Mouse (Mus musculus): Measurements from ENCODE around the gene Ccnl2.

DNA sequence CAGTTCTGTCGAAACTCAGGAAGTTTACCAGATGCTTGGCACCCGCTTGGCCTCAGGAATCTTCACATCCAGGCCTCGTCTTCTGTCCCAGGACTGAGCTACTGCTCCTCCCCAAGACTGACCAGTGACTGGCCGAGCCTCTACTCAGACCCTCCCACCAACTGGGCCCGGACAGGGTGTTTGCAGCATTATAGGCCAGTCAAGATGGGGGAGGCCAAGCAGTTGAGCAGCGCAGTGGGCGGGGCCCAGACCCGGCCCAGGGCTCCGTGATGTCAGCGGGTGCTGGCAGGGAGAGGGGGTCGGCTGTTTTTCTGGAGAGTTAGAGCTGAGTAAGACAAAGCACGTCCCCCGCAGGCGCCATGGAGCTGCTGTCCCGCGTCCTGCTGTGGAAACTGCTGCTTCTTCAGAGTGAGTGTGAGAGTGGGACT is 27.2 kb downstream of the Ccnl2 start, which contains the start of gene Mxra8:
- no peak for TF ChIP-seq CTCF (IDR thresholded peaks at IDR 0.05; ENCODE audit: borderline replicate concordance, insufficient read depth, low read length)
- TF ChIP-seq POLR2A (IDR thresholded peaks at IDR 0.05; ENCODE audit: low read depth, low read length) = peak; percentile 94

Data from embryonic fibroblast, embryonic 13.5 days (primary cell).